Mouse (Mus musculus) testis, adult 2 months (tissue): ENCODE measurements around the gene Pepd.

Source experiments
- CTCF ChIP-seq: fragments of 200-500 bp; IDR thresholded peaks from 2 replicates; pipeline ENCODE4 v1.5.1; 2012; ENCODE audit warnings: low read depth, mild to moderate bottlenecking, inconsistent platforms, low read length, moderate library complexity; ENCODE audit not compliant: control insufficient read depth, insufficient read depth, insufficient replicate concordance
- POLR2A ChIP-seq: fragments of 200-500 bp; IDR thresholded peaks from 2 replicates; pipeline ENCODE4 v1.6.1; 2012; ENCODE audit warnings: low read depth, mild to moderate bottlenecking, inconsistent platforms, low read length, moderate library complexity; ENCODE audit not compliant: control insufficient read depth

- TF ChIP-seq POLR2A (no peak), CTCF (no peak)
These were observed 55.2 kb downstream of the Pepd start for GRCm38 (mm10) chr7:34967362-34967761.
